Mouse (Mus musculus) liver, adult 2 months (tissue): ENCODE measurements around the gene Lyl1. TPM values are rescaled to one million over a fixed set of nuclear protein-coding genes. Genes with fewer than 3 reads are reported as not detected.

ENCODE experiments used
- DNase-seq: peaks from one replicate; pipeline ENCODE4 v3.0.0-alpha.2; 2011; ENCODE audit warnings: low read depth, low spot score; ENCODE audit errors: extremely low read depth
- H3K27ac ChIP-seq: fragments of 200-500 bp; replicated peaks from 2 replicates; pipeline ENCODE4 v1.5.1; 2012; ENCODE audit warnings: low read depth, mild to moderate bottlenecking, control low read depth, inconsistent platforms, low read length; ENCODE audit not compliant: insufficient read depth
- H3K27me3 ChIP-seq: fragments of 200-500 bp; 2 replicates; pipeline ENCODE4 v1.6.1; 2012; ENCODE audit warnings: mild to moderate bottlenecking, moderate library complexity, low read length, inconsistent platforms; ENCODE audit not compliant: control insufficient read depth, insufficient read depth
- H3K36me3 ChIP-seq: fragments of 200-500 bp; 2 replicates; pipeline ENCODE4 v1.6.1; 2012; ENCODE audit warnings: low read length, inconsistent platforms; ENCODE audit not compliant: control insufficient read depth, insufficient read depth
- H3K4me1 ChIP-seq: fragments of 200-500 bp; 2 replicates; pipeline ENCODE4 v1.6.1; 2011; ENCODE audit warnings: low read length; ENCODE audit not compliant: control insufficient read depth, insufficient read depth
- H3K4me3 ChIP-seq: fragments of 200-500 bp; 2 replicates; pipeline ENCODE4 v1.5.1; 2011; ENCODE audit warnings: low read depth, mild to moderate bottlenecking, control low read depth, low read length, moderate library complexity; ENCODE audit not compliant: insufficient read depth
- H3K79me2 ChIP-seq: fragments of 200-500 bp; 2 replicates; pipeline ENCODE4 v1.6.1; 2012; ENCODE audit warnings: inconsistent platforms, mild to moderate bottlenecking, low read length, moderate library complexity; ENCODE audit not compliant: control insufficient read depth, insufficient read depth
- H3K9ac ChIP-seq: fragments of 200-500 bp; 2 replicates; pipeline ENCODE4 v1.6.1; 2012; ENCODE audit warnings: low read depth, mild to moderate bottlenecking, control low read depth, inconsistent platforms, low read length
- CTCF ChIP-seq: fragments of 200-500 bp; IDR thresholded peaks from 2 replicates; pipeline ENCODE4 v1.5.1; 2011; ENCODE audit warnings: low read depth, low read length, control low read depth
- POLR2A ChIP-seq: fragments of 200-500 bp; IDR thresholded peaks from 2 replicates; pipeline ENCODE4 v1.6.1; 2011; ENCODE audit warnings: low read length, control low read depth; ENCODE audit not compliant: insufficient read depth; ENCODE audit errors: extremely low read depth
- WGBS: fragments of 180-500 bp; shearing (Covaris S2); methylation state at CpG from one replicate; pipeline ENCODE4 v1.1.7; 2018; 5-methylcytosine and 5-hydroxymethylcytosine counted together
- polyA plus RNA-seq: library from polyadenylated mRNA; depleted of rRNA; stranded (reverse); fragments of >200 nt; gene quantifications from 2 replicates; pipeline ENCODE4 v1.2.3, GENCODE M21; 2012
- total RNA-seq: library from RNA; depleted of rRNA; stranded (reverse); fragments of >200 nt; gene quantifications from 2 replicates; pipeline ENCODE4 v1.2.3, GENCODE M21; 2014

The Lyl1 gene
- total and polyA plus RNA-seq, 2 experiments = 0.18 to 1.3 TPM

GRCm38 (mm10) chr8:84706610-84707266 is 5.5 kb downstream of the Lyl1 start:
- Histone ChIP-seq H3K9ac (peak overlapping the region; percentile 89), H3K36me3 (no peaks in the 10 kb centered on the region), H3K27me3 (no peaks in the 10 kb centered on the region), H3K79me2 (peaks cover 3% of the 10 kb centered on the region; the same call in 1 of the 2 replicates), H3K4me1 (peaks cover 27% of the 10 kb centered on the region), H3K4me3 (peak overlapping the region; percentile 71), H3K27ac (peak overlapping the region; percentile 96)
- peak; percentile 82 for DNase-seq
- 16% methylated on average over 45 of the region's 45 CpGs for WGBS
- TF ChIP-seq POLR2A (peak; percentile 56; the same call in 1 of the 2 replicates), CTCF (no peak)

GRCm38 (mm10) chr8:84707267-84707883 is 6.1 kb downstream of the Lyl1 start:
- Histone ChIP-seq H3K4me3 (peak overlapping the region; percentile 71), H3K27ac (peak overlapping the region; percentile 97)

GRCm38 (mm10) chr8:84708071-84708541 is 6.8 kb downstream of the Lyl1 start:
- H3K79me2 ChIP-seq = peaks cover 3% of the 10 kb centered on the region; the same call in 1 of the 2 replicates
- DNase-seq = no peak
- peak overlapping the region; percentile 52; the same call in 1 of the 2 replicates for H3K4me3 ChIP-seq
- H3K36me3 ChIP-seq = no peaks in the 10 kb centered on the region
- peak overlapping the region; percentile 97 for H3K27ac ChIP-seq
- 70% methylated on average over 15 of the region's 15 CpGs for WGBS
- peak overlapping the region; percentile 69 for H3K9ac ChIP-seq
- H3K4me1 ChIP-seq = peaks cover 36% of the 10 kb centered on the region
- TF ChIP-seq CTCF = no peak
- TF ChIP-seq POLR2A = no peak
- H3K27me3 ChIP-seq = no peaks in the 10 kb centered on the region

More at GRCm38 (mm10) chr8:84707267-84707883, 6.1 kb downstream of the Lyl1 start:
- H3K4me1 ChIP-seq = peaks cover 30% of the 10 kb centered on the region
- peak overlapping the region; percentile 89 for H3K9ac ChIP-seq
- TF ChIP-seq POLR2A (0 out of 2 replicates have a peak, but pooled peaks have one; percentile 20), CTCF (no peak)
- DNase-seq = peak; percentile 91
- no peaks in the 10 kb centered on the region for H3K27me3 ChIP-seq
- 17% methylated on average over 22 of the region's 22 CpGs for WGBS
- peaks cover 3% of the 10 kb centered on the region; the same call in 1 of the 2 replicates for H3K79me2 ChIP-seq
- H3K36me3 ChIP-seq = no peaks in the 10 kb centered on the region

- TF ChIP-seq POLR2A (no peak), CTCF (peak; percentile 93)
These were observed 7.7 kb downstream of the Lyl1 start for GRCm38 (mm10) chr8:84708774-84709475.

GRCm38 (mm10) chr8:84709931-84710330 is 8.7 kb downstream of the Lyl1 start:
- DNase-seq = peak; percentile 82
- H3K27me3 ChIP-seq = no peaks in the 10 kb centered on the region
- no peaks in the 10 kb centered on the region for H3K36me3 ChIP-seq
- WGBS = 39% methylated on average over 1 of the region's 1 CpGs
- H3K4me1 ChIP-seq = peaks cover 40% of the 10 kb centered on the region
- H3K79me2 ChIP-seq = peaks cover 3% of the 10 kb centered on the region; the same call in 1 of the 2 replicates
- no peak for TF ChIP-seq POLR2A
- TF ChIP-seq CTCF = no peak
- H3K4me3 ChIP-seq = no peak overlapping the region
- peak overlapping the region; percentile 50 for H3K27ac ChIP-seq
- H3K9ac ChIP-seq = no peak overlapping the region

More at GRCm38 (mm10) chr8:84708774-84709475, 7.7 kb downstream of the Lyl1 start:
- Histone ChIP-seq H3K36me3 (no peaks in the 10 kb centered on the region), H3K9ac (peak overlapping the region; percentile 59), H3K4me3 (no peak overlapping the region), H3K4me1 (peaks cover 40% of the 10 kb centered on the region), H3K79me2 (peaks cover 3% of the 10 kb centered on the region; the same call in 1 of the 2 replicates), H3K27me3 (no peaks in the 10 kb centered on the region), H3K27ac (peak overlapping the region; percentile 50)
- peak; percentile 57 for DNase-seq
- 33% methylated on average over 12 of the region's 12 CpGs for WGBS
